Mouse (Mus musculus) lung, postnatal 4 days (tissue): ENCODE results near the gene Bcat1.
A peak's percentile ranks its signal among the peaks of the same experiment; 100 is the strongest.

Experiments
- DNase-seq, 2 experiments: peaks; one replicate each; pipeline ENCODE4 v3.0.0; 2021

Gene Bcat1

DNA sequence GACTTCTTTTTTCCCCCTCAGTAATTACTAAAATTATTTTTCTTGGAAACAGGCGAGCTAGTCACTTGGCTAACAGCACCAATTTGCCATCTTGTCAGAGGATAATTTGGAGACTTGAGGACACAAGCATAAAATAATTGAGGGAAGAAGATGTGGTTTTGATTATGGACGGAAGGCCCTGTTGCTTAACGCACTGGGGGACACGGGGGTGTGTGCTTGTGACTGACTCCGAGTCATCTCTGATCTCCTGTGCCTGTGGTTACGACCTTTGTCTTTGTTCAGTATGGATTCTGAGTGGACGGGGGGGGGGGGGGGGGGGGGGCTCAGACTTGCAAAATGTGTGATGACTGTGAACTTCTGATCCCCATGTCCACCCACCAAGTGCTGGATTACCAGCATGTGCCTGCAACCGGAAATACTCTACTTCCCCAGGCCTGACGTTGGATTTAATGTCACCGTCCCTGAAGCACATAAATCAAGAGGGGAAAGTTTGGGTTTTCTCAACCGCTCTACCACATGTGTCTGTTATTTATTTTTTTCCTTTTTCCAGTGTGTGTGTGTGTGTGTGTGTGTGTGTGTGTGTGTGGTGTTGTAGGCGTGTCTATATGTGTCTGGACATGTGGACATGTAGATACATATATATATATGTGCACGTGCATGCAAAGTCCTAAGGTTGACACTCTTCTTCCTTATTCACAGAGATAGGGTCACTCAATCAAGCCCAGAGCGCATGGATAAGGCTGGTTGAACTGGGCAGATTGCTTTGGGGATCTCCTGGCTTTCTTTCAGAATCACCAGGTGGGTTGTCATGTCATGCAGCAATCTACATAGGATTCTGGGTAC lies 73.7 kb downstream of the Bcat1 start:
- DNase-seq: no peak

- DNase-seq: no peak
These were observed 74.5 kb downstream of the Bcat1 start for GRCm38 (mm10) chr6:145001493-145001892.

GRCm38 (mm10) chr6:144997229-144997628 lies 78.8 kb downstream of the Bcat1 start:
- no peak for DNase-seq

DNA sequence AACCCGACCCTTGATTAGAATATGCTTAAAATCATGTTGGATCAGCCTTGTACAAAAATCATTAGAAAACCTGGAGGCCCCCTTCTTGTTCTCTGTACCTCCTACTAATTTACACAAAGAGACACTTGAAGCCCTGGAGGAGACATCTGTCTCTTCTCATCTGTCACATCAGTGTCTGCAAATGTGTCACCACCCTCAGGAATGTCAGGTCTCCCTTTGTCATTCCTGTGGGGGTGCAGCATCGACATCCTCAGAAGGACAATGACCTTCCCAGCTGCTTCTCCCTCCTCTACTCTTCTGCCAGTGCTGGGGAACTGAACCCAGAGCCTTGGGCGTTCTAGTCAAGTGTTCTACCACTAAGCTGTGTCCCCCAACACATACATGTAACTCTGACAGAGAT lies 83.9 kb downstream of the Bcat1 start:
- DNase-seq: no peak

DNA sequence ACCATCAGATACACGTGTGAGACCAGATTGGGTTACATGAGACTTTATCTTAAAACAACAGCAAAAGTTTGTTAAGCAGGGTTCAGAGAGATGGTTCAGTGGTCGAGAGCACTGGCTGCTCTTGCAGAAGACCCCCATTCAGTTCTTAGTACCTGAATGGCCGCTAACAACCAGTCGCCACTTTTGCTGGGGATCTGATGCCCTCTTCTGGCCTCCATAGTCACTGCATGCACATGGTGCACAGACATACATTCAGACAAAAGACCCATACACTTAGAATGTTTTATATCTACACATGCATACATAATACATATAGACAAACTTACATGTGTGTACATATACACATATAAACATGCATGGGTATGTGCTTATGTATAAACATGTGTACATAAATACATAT lies 86.8 kb downstream of the Bcat1 start:
- DNase-seq: no peak

GRCm38 (mm10) chr6:144987676-144988075 lies 88.3 kb downstream of the Bcat1 start:
- DNase-seq: no peak

DNA sequence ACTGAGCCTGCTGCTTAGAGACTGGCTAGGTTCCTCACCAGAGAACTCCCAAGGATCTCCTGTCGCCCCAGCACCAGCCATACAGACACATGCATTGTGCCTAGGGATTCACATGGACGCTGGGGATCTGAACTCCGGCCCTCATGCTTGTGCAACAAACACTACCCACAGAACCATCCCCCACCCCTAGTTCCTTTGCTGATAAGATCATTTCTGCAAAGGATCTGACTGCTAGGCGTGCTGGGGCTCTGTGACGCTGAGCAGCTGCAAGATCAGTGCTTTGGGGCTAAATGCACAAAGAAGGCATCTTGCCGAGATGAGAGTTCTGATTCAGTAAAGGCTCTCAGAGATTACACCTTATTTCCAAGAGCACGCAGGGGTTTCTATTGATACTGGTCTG lies 88.8 kb downstream of the Bcat1 start:
- DNase-seq: no peak

DNA sequence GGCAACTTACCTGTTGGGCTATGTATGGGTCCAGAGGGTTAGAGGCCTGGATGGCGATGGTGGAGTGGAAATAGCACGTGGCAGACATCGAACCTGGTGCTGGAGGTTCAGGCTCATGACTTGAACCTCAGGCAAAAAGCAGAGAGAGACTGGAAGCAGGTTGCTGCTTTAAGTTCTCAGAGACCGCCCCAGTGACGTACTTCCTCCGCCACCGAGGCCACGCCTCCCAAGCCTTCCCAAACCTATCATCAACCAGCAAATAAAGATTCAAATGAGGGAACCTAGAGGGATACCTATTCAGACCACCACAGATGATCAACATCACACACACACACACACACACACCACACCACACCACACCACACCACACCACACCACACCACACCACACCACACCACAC lies 91.8 kb downstream of the Bcat1 start:
- DNase-seq: no peak

DNA sequence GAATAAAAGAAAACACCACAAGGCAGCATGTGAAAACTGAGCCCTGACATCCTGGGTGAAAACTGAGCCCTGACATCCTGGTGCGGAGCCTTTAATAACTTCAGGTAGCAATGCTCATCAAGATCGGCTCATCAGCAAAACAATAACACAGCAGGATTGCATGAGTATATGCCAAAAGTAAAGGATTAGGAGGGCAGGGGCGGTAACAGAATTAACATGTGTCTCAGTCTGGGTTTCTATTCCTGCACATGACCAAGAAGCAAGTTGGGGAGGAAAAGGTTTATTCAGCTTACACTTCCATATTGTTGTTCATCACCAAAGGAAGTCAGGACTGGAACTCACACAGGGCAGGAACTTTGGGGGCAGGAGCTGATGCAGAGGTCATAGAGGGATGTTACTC lies 93.9 kb downstream of the Bcat1 start:
- no peak for DNase-seq

- DNase-seq: no peak
These were observed 103.6 kb downstream of the Bcat1 start for GRCm38 (mm10) chr6:144972351-144972750.

GRCm38 (mm10) chr6:144970900-144971299 lies 105.1 kb downstream of the Bcat1 start:
- DNase-seq: no peak

DNA sequence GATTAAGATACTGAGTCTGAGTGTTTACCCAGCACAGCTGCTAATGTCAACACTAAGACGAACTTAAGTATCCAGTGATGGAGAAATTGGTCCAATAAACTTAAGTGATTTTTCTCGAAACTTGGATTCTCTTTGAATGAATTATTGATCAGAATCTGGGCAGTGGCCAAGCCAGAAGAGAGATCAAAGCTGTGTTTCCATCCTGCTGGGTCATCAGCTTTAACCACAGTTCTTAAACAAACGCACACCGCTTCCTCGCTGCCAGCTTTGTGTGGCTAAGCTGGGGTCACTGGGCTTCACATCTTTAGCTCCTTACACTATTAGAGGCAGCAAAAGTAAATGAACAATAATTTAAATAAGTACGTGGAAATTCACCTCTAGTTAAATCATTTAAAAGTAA lies 108.4 kb downstream of the Bcat1 start:
- no peak for DNase-seq

DNA sequence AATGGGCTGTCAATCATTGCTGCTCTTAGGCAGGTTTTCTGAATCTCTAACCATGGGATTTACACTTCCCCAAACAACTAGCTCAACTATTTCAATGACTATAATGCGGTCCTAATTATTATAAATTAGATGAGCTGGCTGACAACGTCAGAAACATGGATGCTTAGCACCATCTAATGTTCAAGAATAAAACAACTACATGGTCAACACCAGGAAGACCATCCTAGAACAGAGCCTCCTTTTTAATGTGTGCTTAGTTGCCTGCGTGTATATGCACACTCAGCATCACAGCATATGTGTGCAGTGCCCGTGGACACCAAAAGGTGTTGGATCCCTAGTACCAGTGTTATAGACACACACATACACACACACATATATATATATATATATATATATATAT lies 111.8 kb downstream of the Bcat1 start:
- DNase-seq: no peak

DNA sequence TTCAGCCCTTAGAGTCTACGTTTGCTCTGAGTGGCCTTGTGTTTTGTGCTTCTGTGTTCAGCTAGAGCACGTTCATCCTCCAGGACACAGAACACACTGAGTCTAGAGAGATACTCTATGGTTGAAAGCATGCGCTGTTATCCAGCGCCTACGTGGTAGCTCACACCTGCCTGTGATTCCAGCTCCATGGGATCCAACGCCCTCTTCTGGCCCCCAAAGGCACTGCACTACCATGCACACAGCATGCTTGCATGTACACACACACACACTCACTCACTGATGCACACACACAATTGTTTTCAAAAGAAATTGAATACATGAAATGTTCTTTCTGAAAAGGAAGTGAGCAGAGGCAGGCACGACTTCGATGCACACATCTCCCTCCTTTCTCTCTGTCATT lies 112.8 kb downstream of the Bcat1 start:
- DNase-seq: no peak

GRCm38 (mm10) chr6:144962013-144962354 lies 114.0 kb downstream of the Bcat1 start:
- no peak for DNase-seq

GRCm38 (mm10) chr6:144961253-144962012 lies 114.6 kb downstream of the Bcat1 start:
- DNase-seq: peak; percentile 24 to 41

GRCm38 (mm10) chr6:144955887-144956547 lies 120.0 kb downstream of the Bcat1 start:
- DNase-seq: peak; percentile 15 to 53

DNA sequence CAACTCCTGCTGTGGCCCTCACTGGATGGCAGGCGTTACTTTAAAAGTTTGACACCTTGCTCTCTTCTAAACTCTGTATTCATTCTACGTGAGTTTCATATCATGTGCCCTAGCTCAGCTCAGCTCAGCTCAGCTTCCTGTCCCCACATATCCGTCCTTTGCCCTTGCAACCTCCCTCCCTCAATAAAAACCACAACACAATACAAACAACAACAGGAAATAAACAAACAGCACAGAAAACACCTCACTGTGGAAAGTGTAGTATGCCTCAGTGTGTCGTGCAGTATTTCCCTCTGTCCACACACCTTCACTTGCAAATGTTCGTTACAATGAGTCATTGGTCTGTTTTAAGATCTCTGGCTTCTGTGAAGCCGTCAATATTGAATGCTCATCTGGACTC lies 123.1 kb downstream of the Bcat1 start:
- no peak for DNase-seq

- DNase-seq: no peak
These were observed 131.3 kb downstream of the Bcat1 start for GRCm38 (mm10) chr6:144944435-144945365.
